Mouse (Mus musculus) neural tube, embryonic 11.5 days (tissue): ENCODE measurements around the gene 1700042G07Rik. TPM values are rescaled to one million over a fixed set of nuclear protein-coding genes. Genes with fewer than 3 reads are reported as not detected.
A peak's percentile ranks its signal among the peaks of the same experiment; 100 is the strongest.

ENCODE experiments used
- ATAC-seq: fragments of 200-750 bp; cut with Nextera tagmentation; 2 replicates; pipeline ENCODE4 v1.8.0; 2017; ENCODE audit warnings: moderate number of reproducible peaks, mild to moderate bottlenecking, moderate TSS enrichment, moderate library complexity; ENCODE audit not compliant: insufficient read depth, low FRiP score, low TSS enrichment
- DNase-seq: peaks from one replicate; pipeline ENCODE4 v3.0.0-alpha.2; 2015; ENCODE audit warnings: low spot score
- H3K27ac ChIP-seq: fragments of 300-500 bp; sonication (generic); 2 replicates; pipeline ENCODE4 v1.5.1; 2014; ENCODE audit warnings: low read depth, mild to moderate bottlenecking, low read length
- H3K27me3 ChIP-seq: fragments of 300-500 bp; sonication (generic); 2 replicates; pipeline ENCODE4 v1.6.1; 2014; ENCODE audit warnings: mild to moderate bottlenecking, low read length, mixed read lengths; ENCODE audit not compliant: control insufficient read depth, insufficient read depth
- H3K36me3 ChIP-seq: fragments of 300-500 bp; sonication (generic); 2 replicates; pipeline ENCODE4 v1.6.1; 2014; ENCODE audit warnings: mild to moderate bottlenecking, low read length, moderate library complexity, mixed read lengths; ENCODE audit not compliant: control insufficient read depth, insufficient read depth
- H3K4me1 ChIP-seq: fragments of 300-500 bp; sonication (generic); 2 replicates; pipeline ENCODE4 v1.6.1; 2014; ENCODE audit warnings: low read length, mixed read lengths; ENCODE audit not compliant: control insufficient read depth, insufficient read depth
- H3K4me2 ChIP-seq: fragments of 300-500 bp; sonication (generic); 2 replicates; pipeline ENCODE4 v1.6.1; 2014; ENCODE audit warnings: low read depth, mild to moderate bottlenecking, moderate library complexity
- H3K4me3 ChIP-seq: fragments of 300-500 bp; sonication (generic); 2 replicates; pipeline ENCODE4 v1.5.1; 2014; ENCODE audit warnings: low read depth, low read length
- H3K9ac ChIP-seq: fragments of 300-500 bp; sonication (generic); 2 replicates; pipeline ENCODE4 v1.6.1; 2014; ENCODE audit warnings: mild to moderate bottlenecking, low read length
- H3K9me3 ChIP-seq: fragments of 300-500 bp; sonication (generic); 2 replicates; pipeline ENCODE4 v1.6.1; 2016; ENCODE audit warnings: low read length; ENCODE audit not compliant: control insufficient read depth
- WGBS: fragments of 180-500 bp; shearing (Covaris S2); extraction: QIAGEN DNeasy Blood & Tissue Kit; methylation state at CpG from one replicate; pipeline ENCODE4 v1.1.7; 2014; 5-methylcytosine and 5-hydroxymethylcytosine counted together
- polyA plus RNA-seq: library from polyadenylated mRNA; unstranded; fragments of >200 nt; fragmentation: Nextera tagmentation; extraction: Ambion mirVana; gene quantifications from 2 replicates; pipeline ENCODE4 v1.2.1, GENCODE M21; 2014

Gene 1700042G07Rik
- polyA plus RNA-seq, 1 experiment from 2014 or later, result not detected

GRCm38 (mm10) chr4:116141736-116142135 is 31.4 kb upstream of the 1700042G07Rik start:
- 78% methylated on average over 1 of the region's 1 CpGs for WGBS
- Histone ChIP-seq H3K4me3 (no peak overlapping the region), H3K36me3 (no peaks in the 10 kb centered on the region), H3K4me2 (no peak overlapping the region), H3K4me1 (peaks cover 4% of the 10 kb centered on the region; the same call in 1 of the 2 replicates), H3K9me3 (no peaks in the 10 kb centered on the region), H3K27ac (no peak overlapping the region), H3K27me3 (no peaks in the 10 kb centered on the region), H3K9ac (no peak overlapping the region)
- ATAC-seq (no peak), DNase-seq (no peak)

DNA sequence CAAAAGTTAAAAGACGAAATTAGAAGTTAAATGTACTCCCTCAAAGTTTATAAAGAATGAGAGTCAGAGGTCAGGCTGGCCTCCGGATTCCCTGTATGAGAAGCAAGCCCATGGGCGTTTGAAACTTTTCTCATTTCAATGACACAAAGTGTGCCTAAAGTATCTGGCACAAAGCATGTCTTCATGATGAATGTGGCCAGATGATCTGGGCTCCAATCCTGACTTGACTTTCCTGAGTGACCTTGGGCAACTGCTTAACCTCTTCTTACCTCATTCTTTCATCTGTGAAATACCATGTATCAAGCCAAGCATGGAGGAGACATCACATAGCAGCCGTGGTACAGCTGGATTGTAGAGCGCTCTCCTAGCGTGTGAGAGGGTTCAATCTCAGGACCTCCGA is 30.9 kb upstream of the 1700042G07Rik start:
- no peak overlapping the region for H3K9ac ChIP-seq
- WGBS, result 79% methylated on average over 7 of the region's 7 CpGs
- no peaks in the 10 kb centered on the region for H3K9me3 ChIP-seq
- no peak overlapping the region for H3K27ac ChIP-seq
- no peaks in the 10 kb centered on the region for H3K36me3 ChIP-seq
- H3K4me1 ChIP-seq, result peaks cover 4% of the 10 kb centered on the region; the same call in 1 of the 2 replicates
- H3K27me3 ChIP-seq, result no peaks in the 10 kb centered on the region
- H3K4me2 ChIP-seq, result no peak overlapping the region
- no peak for ATAC-seq
- no peak for DNase-seq
- no peak overlapping the region for H3K4me3 ChIP-seq

DNA sequence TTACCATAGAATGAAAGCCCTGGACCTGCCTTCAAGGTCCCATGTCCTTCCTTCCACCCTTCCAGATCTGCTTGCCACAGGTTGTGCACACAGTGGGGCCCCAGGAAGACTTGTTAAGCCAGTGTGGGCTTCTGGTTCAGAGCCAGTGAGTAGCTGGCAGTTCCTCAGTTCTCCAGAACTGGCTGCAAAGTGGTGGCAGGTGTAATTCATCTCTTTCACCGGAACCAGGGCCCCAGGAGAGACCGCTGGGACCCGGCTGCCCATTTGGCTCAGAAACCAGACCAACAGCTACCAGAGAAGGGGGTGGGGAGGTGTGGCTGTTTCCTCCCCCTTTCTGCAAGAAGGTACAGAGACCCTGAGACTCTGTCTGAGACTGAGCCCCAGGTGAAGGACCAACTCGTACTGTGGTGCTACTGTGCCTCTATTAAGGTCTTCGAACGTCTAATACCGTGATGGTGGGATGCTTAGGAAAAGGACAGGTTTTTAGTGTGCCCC is 29.8 kb upstream of the 1700042G07Rik start:
- no peak for ATAC-seq
- WGBS, result 9% methylated on average over 7 of the region's 7 CpGs
- Histone ChIP-seq H3K4me1 (peaks cover 4% of the 10 kb centered on the region; the same call in 1 of the 2 replicates), H3K27ac (no peak overlapping the region), H3K36me3 (no peaks in the 10 kb centered on the region), H3K9ac (no peak overlapping the region), H3K9me3 (no peaks in the 10 kb centered on the region), H3K27me3 (no peaks in the 10 kb centered on the region), H3K4me3 (peak overlapping the region; percentile 60; the same call in 1 of the 2 replicates), H3K4me2 (peak overlapping the region; percentile 95)
- no peak for DNase-seq

DNA sequence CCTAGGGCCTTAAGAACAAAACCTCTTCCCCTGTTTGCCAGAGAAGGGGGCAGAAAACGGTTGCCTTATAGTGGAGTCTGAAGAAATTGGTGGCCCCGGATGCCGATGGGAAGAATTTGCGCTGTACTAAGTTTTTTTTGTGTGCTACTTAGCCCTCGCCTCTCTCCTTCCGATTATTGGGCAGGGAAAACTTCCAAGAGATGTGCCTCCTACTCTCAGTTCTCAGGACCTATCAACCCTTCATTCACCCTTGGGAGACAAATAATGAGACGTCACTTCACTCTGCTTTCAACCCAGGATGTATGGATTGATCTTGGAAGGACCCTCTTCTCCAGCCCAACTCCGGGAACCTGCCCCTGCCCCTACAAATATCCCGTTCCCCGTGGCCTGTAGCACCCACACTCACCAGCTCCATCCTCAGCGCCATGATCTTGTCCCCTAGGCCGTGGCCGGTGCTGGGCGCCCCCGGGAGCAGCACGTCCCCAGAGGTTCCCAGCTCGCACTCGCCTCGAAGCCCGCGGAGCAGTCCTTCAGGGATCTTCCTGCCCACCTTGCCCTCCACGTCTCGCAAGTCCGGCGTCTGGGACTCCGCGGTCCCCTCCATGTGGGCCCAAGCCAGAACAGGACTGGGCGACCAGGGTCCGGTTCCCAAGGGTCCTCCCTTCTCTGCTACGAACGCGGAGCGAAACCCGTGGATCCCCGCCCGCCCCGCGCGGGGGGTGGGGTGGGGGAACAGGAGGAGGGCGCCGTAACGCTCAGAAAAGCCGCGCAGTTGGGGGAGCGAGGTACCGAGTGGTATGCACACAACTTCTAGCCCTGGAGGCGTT is 29.1 kb upstream of the 1700042G07Rik start:
- Histone ChIP-seq H3K4me1 (peaks cover 4% of the 10 kb centered on the region; the same call in 1 of the 2 replicates), H3K36me3 (no peaks in the 10 kb centered on the region), H3K4me2 (peak overlapping the region; percentile 95), H3K9me3 (no peaks in the 10 kb centered on the region), H3K27me3 (no peaks in the 10 kb centered on the region), H3K4me3 (peak overlapping the region; percentile 60), H3K9ac (peak overlapping the region; percentile 68), H3K27ac (no peak overlapping the region)
- under 1% methylated on average over 40 of the region's 47 CpGs for WGBS
- ATAC-seq (peak; percentile 35; the same call in 1 of the 2 replicates), DNase-seq (peak; percentile 60)

- H3K36me3 ChIP-seq, result peaks cover 6% of the 10 kb centered on the region
- no peak for DNase-seq
- no peaks in the 10 kb centered on the region for H3K27me3 ChIP-seq
- 22% methylated on average over 6 of the region's 6 CpGs for WGBS
- H3K4me1 ChIP-seq, result peaks cover 7% of the 10 kb centered on the region
- peak; percentile 24; the same call in 1 of the 2 replicates for ATAC-seq
- peak overlapping the region; percentile 76 for H3K4me2 ChIP-seq
- peak overlapping the region; percentile 80; the same call in 1 of the 2 replicates for H3K27ac ChIP-seq
- no peaks in the 10 kb centered on the region for H3K9me3 ChIP-seq
- peak overlapping the region; percentile 56 for H3K4me3 ChIP-seq
- peak overlapping the region; percentile 85 for H3K9ac ChIP-seq
These were observed 23.4 kb upstream of the 1700042G07Rik start for GRCm38 (mm10) chr4:116149812-116150155.

- WGBS, result under 1% methylated on average over 43 of the region's 73 CpGs
- Histone ChIP-seq H3K9ac (peak overlapping the region; percentile 85), H3K4me1 (peaks cover 7% of the 10 kb centered on the region), H3K4me2 (peak overlapping the region; percentile 76), H3K4me3 (peak overlapping the region; percentile 56), H3K27me3 (no peaks in the 10 kb centered on the region), H3K27ac (peak overlapping the region; percentile 80), H3K9me3 (no peaks in the 10 kb centered on the region), H3K36me3 (peaks cover 8% of the 10 kb centered on the region)
- ATAC-seq, result peak; percentile 89
- DNase-seq, result peak; percentile 81
These were observed 22.9 kb upstream of the 1700042G07Rik start for GRCm38 (mm10) chr4:116150156-116150861.

GRCm38 (mm10) chr4:116150862-116151221 is 22.3 kb upstream of the 1700042G07Rik start:
- Histone ChIP-seq H3K4me2 (peak overlapping the region; percentile 76), H3K36me3 (peaks cover 10% of the 10 kb centered on the region), H3K9ac (peak overlapping the region; percentile 85), H3K4me1 (peaks cover 7% of the 10 kb centered on the region), H3K27me3 (no peaks in the 10 kb centered on the region), H3K27ac (no peak overlapping the region), H3K9me3 (no peaks in the 10 kb centered on the region), H3K4me3 (peak overlapping the region; percentile 56)
- DNase-seq (no peak), ATAC-seq (peak; percentile 17; the same call in 1 of the 2 replicates)
- 24% methylated on average over 4 of the region's 4 CpGs for WGBS

GRCm38 (mm10) chr4:116151238-116151637 is 21.9 kb upstream of the 1700042G07Rik start, which contains the start of gene Lurap1:
Lurap1 (minus strand) TSS chr4:116151338.
- H3K4me1 ChIP-seq, result peaks cover 7% of the 10 kb centered on the region
- no peaks in the 10 kb centered on the region for H3K9me3 ChIP-seq
- peak within 1 kb of the TSS; percentile 56 for H3K4me3 ChIP-seq
- peak within 1 kb of the TSS; percentile 80 for H3K27ac ChIP-seq
- WGBS, result 76% methylated on average over 6 of the region's 6 CpGs
- no peak for DNase-seq
- no peak for ATAC-seq
- peaks cover 12% of the 10 kb centered on the region for H3K36me3 ChIP-seq
- H3K4me2 ChIP-seq, result peak within 1 kb of the TSS; percentile 76
- peak within 1 kb of the TSS; percentile 85 for H3K9ac ChIP-seq
- no peaks in the 10 kb centered on the region for H3K27me3 ChIP-seq
